21 mouse cellular contexts compared by ENCODE assay signal in the genomic region with DNA sequence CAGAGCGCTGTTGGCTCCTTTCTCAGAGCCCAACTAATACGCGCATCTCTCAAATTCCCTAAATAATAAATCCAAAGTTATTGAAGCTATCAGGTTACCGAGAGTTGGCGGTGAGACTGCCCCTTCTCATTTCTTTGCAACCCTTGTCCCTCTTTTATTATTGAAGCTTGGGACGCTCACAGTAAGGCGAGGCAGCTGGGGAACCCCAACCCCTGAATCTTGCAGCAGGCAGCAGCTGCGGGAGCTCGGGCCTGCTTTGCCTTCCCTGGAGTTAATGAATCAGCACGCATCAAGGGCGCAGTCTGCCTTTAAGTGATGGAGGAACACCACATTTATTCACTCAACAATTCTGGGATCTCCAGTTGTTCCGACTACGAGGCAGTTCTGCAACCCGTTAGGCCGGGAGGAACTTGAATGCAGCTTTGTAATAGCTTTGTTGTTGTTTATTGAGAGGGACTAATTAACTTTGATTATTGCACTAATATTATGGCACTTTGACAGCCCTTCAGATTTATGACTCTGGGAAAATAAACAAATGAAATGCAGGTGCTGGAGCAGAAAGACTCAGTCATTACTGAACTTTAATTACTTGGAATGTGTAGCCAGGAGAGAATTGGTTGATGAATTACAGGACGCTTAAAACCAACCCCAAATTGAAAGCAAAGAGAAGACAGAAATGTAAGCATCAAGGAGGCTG.
DNase-seq lines count a peak whose midpoint lies in the region; ATAC-seq and TF ChIP-seq lines count a peak whose summit lies in the region.
"Had no signal": no experiment of that assay in that cellular context is flagged by ENCODE, and none has a peak within 500 bp of the region (broad histone marks: within the 10 kb centered on the region; RNA-seq: fewer than 3 reads in every experiment).

No protein-coding gene starts in this region.

- H3K9me3 ChIP-seq in limb, embryonic 12.5 days = no peaks in the 10 kb centered on the region
- H3K9me3 ChIP-seq: forebrain, embryonic 13.5 days had no signal

- no peak overlapping the region for H3K9ac ChIP-seq in limb, embryonic 12.5 days (replicated peaks)
- H3K9ac ChIP-seq: forebrain, embryonic 13.5 days had no signal

- TF ChIP-seq POLR2A in kidney, adult 2 months (IDR thresholded peaks at IDR 0.05; ENCODE audit: low read depth, low read length) = no peak

- DNase-seq in kidney, adult 2 months = peak; percentile 31
- DNase-seq in kidney, postnatal 25 days = no peak
- peak; percentile 49 for DNase-seq in retina, postnatal 1 day
- DNase-seq in retina, embryonic 14.5 days (ENCODE audit: low spot score) = no peak
- DNase-seq in thymus, postnatal 0 days (ENCODE audit: low spot score) = no peak
- DNase-seq: adrenal gland, postnatal 36 days; cerebellum, adult 18-20 months; cerebellum, postnatal 25 days; gastrocnemius, postnatal 25 days; layer of hippocampus, adult 9-11 months; liver; midbrain, embryonic 14.5 days; thymus, postnatal 25 days had no signal

- ATAC-seq in limb, embryonic 12.5 days (ENCODE audit: insufficient number of reproducible peaks, insufficient read depth, low FRiP score, low TSS enrichment, low read depth) = peak; percentile 38
- no peak for ATAC-seq in erythroid progenitor cell, adult 5-6 weeks (replicated peaks; ENCODE audit: low FRiP score, poor library complexity, severe bottlenecking)
- ATAC-seq: forebrain, embryonic 13.5 days; hindbrain, embryonic 16.5 days; lung, postnatal 0 days had no signal

- H3K36me3 ChIP-seq in kidney, adult 2 months (ENCODE audit: control insufficient read depth, insufficient read depth, low read length) = no peaks in the 10 kb centered on the region
- no peaks in the 10 kb centered on the region for H3K36me3 ChIP-seq in limb, embryonic 12.5 days

- no peak for TF ChIP-seq CTCF in kidney, adult 2 months (conservative IDR thresholded peaks at IDR 0.05; ENCODE audit: insufficient read depth, insufficient read length, low read depth, low read length)

- whole genome bisulfite sequencing in kidney, adult 2 months = 53% methylated on average over 16 of the region's 16 CpGs
- WGBS in limb, embryonic 12.5 days = 10% methylated on average over 16 of the region's 16 CpGs

- H3K4me1 ChIP-seq in kidney, adult 2 months (ENCODE audit: control insufficient read depth, insufficient read depth, low read length) = peaks cover 4% of the 10 kb centered on the region; the same call in 1 of the 2 replicates
- H3K4me1 ChIP-seq in limb, embryonic 12.5 days (replicated peaks) = peaks cover 44% of the 10 kb centered on the region

- H3K4me2 ChIP-seq in limb, embryonic 12.5 days = peak overlapping the region; percentile 35
- H3K4me2 ChIP-seq: forebrain, embryonic 13.5 days had no signal

- H3K27ac ChIP-seq in kidney, adult 2 months (ENCODE audit: insufficient read depth, low read depth, low read length) = no peak overlapping the region
- H3K27ac ChIP-seq in limb, embryonic 12.5 days = peak overlapping the region; percentile 42; the same call in 1 of the 2 replicates
- H3K27ac ChIP-seq: forebrain, embryonic 13.5 days; kidney, postnatal 0 days had no signal

- H3K4me3 ChIP-seq in kidney, adult 2 months (ENCODE audit: insufficient read depth, low read depth, low read length) = no peak overlapping the region
- no peak overlapping the region for H3K4me3 ChIP-seq in limb, embryonic 12.5 days (replicated peaks)
- H3K4me3 ChIP-seq: forebrain, embryonic 13.5 days; myocyte had no signal

- H3K27me3 ChIP-seq in kidney, adult 2 months (replicated peaks; ENCODE audit: control insufficient read depth, insufficient read depth, low read length) = no peaks in the 10 kb centered on the region
- H3K27me3 ChIP-seq in limb, embryonic 12.5 days = peaks cover 35% of the 10 kb centered on the region; the same call in 1 of the 2 replicates
- H3K27me3 ChIP-seq: CH12.LX had no signal

Comparison
In these comparisons a context has a peak if more than half of its experiments do, and no peak if none do; other contexts are left out.
1. DNase-seq: peak in kidney, adult 2 months (single experiment) and retina, postnatal 1 day (single experiment); none in kidney, postnatal 25 days (0 of 2), retina, embryonic 14.5 days (single experiment) and thymus, postnatal 0 days (single experiment).